Mouse (Mus musculus) monocyte, adult 2 months (primary cell): Measurements from ENCODE around the gene Adprhl1.
A peak's percentile ranks its signal among the peaks of the same experiment; 100 is the strongest.

Source experiments
- DNase-seq, 2 experiments: peaks; one replicate each; pipeline ENCODE4 v3.0.0; 2022; ENCODE audit warnings: low spot score in 2 of 2, low read depth in 1 of 2

Adprhl1 gene

GRCm38 (mm10) chr8:13230471-13230870, 23.5 kb downstream of the Adprhl1 start:
- no peak for DNase-seq

DNA sequence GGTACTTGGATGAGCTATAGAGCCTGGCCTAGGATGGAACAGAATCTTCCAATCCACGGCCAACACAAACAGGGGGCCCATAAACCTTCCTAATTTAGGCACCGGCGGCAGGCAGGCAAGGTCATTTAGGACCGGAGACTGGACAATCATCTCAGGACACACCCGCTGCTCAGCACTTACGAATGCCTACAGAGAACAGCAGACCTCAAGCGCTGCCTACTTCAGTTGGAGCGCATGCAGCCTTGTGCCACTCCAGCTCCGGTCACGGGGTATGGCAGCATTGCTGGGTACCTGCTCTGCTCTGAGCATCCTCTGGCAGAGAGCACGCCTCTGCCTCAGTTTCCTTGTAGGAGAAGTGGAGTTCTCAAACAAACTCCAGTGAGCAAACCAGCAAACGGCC, 24.2 kb downstream of the Adprhl1 start:
- no peak for DNase-seq

DNA sequence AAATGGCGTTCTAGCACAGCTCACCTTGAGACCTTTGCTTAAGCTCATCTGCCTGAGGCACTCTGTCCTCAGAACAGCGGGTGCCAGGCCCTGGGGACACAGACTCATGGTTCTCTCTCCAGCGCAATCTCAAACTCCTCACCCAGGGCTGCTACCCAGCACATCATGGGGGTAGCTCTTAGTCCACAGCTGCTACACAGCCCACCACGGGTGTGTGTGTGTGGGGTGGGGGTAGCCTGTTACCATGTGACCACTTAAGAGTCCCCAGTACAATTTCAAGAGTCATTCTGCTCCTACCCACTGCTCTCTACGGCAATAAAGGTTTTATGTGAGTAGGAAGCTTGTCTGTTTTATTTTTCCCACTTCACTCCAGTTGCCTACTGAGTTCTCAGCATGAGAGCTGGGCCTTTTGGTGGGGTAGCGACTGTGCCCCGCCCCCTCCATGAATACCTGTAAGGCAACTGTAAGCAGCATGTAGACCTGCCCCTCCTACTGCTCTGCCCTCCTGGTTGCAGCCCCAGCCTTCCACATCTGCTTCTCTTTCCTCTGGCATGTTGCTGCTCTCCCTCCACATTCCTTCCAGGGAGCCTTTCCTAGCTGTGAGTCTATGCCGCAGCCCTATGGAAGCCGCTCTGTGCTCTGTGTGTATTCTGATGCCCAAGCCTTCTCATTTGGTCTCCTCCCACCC, 24.9 kb downstream of the Adprhl1 start:
- DNase-seq = no peak

DNA sequence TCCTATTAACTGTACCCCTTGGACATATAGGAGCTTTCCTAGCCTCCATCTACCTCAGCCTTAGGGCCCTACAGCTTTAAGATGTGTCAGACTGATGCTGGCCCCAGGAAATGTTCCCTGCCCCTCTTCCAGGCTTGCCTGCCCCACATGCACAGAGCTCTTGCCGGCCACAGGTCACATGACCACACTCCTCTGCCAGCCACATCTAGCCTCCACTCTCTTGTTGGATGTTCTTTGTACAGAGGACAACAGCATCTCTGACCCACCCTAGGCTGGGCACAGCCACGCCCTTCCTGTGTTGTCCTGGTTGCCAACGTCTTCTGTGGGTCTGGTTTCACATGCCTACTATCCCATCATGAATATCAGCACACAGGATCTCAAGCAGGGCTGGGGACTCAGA, 26.8 kb downstream of the Adprhl1 start:
- DNase-seq = no peak

GRCm38 (mm10) chr8:13226288-13226687, 27.7 kb downstream of the Adprhl1 start:
- no peak for DNase-seq

DNA sequence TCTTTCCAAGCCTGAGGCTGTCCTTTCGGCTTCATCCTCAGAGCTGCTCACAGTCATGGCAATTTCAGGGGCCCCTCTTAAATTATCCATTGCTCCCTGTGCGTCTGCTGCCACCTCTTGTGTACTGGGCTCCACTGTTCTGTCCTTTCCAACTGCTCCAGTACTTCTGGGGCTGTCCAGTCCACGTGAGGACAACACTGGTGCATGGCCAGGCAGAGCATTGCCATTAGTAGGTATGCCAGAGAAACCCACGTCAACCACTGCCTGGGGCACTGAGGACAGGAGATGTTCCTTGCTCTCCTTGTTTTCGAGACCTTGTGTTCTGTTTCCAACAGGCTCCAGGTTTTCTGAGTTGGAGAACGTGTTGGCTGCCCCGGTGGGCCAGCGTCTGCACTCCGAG, 29.5 kb downstream of the Adprhl1 start:
- no peak for DNase-seq

DNA sequence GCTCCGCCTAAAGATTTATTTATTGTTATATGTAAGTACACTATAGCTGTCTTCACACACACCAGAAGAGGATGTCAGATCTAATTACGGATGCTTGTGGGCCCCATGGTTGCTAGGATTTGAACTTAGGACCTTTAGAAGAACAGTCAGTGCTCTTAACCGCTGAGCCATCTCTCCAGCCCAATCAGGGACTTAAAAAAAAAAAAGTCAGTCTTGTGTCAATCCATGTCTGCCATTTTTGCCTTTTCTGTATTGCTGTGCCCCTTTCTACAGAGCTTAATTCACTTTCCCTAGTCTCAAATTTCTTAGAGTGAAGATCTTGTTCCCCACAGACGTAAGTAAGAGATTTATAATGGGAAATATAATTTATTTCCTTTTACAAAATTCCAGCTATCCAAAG, 35.5 kb downstream of the Adprhl1 start:
- no peak for DNase-seq

- no peak for DNase-seq
Observed at GRCm38 (mm10) chr8:13217986-13218385, 36.0 kb downstream of the Adprhl1 start.

DNA sequence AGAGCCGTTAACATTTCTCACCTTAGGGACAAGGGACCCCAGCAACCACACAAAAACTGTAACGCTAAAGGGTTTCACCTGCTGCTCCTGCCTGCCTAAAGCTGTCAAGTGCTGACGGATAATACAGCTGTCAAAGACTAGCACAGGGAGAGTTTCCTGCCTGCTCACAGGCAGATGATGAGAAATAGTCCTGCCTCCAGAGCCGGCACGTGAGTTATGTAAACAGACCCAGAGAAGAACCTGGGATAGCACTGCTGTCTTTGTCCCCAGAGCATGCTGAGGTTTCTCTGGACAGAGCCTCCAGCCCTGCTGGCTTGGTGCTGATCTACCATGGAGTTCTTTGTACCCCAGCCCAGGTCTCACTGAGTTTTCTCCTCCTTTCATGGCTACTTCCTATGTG, 36.9 kb downstream of the Adprhl1 start:
- DNase-seq = no peak

- no peak for DNase-seq
Observed at GRCm38 (mm10) chr8:13216386-13216785, 37.6 kb downstream of the Adprhl1 start.

DNA sequence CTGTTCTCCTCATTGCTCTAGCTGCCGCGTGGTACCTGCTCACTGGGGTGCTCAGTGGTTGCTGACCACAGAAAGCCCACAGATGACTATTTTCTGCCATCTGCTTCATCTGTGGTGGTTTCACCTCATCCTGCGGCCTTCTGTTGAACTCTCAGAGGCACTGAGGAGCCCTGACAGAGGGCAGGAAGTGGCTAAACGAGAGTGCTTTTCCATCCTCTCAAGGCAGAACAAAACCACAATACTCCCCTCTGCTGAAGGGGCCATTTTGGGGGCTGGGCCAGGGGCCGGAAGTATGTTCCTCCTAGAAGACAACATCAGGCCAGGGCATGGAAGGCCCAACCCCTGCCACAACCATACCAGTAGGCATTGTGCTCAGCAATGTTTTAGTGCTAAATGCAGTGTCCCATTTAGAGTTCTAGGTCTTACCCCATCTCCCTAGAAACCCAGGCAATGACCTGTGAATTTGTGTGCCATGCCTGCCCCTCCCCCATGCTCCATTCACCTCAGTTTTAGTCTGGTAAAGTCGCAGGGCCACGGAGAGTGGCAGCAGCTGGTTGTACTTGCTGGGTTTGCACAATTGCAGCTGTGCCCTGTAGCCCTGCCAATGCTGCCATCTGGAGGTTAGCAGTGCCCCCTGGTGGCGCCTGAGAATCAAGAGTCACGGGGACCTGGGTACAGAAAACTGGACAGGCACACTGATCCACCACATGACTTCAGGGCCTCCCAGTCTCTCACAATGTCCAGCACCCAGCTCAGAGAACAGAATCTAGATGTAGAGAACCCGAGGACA, 40.3 kb downstream of the Adprhl1 start:
- DNase-seq = peak; percentile 68 to 79

DNA sequence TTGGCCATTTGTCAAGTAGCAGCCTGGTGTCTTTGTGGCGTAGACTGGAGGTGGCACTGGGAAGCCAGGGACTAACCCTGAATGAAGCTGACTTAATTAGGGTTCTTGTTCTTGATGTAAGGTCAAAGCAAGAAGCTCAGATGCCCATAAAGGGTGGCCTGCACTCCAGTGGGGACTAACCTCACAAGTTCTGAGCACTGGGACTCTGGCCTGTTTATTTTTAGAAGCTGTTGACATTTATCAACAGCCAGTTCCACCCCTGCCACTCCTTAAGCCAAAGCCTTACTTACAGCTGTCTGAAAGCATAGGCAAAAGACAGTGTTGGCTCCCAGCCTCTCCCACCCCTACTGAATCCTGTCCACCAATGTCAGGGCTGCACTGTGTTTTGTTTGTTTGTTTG, 44.2 kb downstream of the Adprhl1 start:
- DNase-seq = no peak

DNA sequence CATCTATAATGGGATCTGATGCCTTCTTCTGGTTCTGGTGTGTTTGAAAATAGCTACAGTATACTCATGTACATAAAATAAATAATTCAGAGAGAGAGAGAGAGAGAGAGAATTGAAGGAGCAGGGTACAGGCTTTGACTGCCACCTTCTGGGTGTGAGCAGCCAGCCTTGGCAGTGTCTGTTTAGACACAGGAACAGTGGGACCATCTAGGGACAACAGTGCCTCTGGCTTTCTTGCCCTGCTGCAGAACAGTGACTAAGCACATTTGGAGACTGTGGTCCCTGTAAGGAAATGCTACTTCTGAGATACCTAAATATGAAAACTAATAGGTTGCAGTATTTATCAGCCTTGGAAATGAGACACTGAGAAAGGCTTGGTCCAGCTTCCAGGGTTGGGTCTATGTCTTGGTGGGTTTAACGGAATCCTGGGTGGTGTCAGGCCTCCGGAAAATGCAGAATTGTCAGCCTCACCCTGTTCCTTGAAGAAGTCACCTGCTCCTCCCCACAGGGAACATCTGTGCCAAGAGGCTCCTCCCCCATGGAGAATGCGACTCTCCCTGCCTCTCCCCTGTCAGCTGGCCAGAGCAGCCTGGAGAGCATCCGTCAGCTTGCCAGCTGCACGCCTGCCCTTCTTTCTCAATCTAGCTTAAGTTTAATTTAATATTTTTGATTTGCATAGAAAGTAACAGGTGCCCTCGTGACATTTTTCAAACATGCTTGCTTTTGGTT, 45.2 kb downstream of the Adprhl1 start:
- no peak for DNase-seq

GRCm38 (mm10) chr8:13206290-13206689, 47.7 kb downstream of the Adprhl1 start:
- DNase-seq = no peak

DNA sequence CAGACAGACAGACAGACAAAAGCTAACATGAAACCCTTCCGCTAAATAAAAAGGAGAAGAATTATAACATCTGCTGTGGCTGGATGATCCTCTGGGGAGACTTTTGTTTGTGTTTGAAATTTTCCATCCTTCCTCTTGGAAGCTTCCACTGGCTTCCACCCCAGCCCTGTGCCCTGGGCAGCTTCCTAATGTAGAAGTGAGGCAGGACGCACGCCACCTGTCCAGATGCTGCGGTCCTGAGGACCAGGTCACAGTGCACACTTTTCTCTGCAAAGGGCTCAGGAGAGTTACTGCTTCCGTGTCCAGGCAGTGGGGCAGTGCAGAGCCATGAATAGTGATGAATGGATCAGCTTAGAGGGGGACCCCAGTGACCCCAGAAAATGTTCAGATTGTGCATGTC, 48.7 kb downstream of the Adprhl1 start:
- DNase-seq = no peak

GRCm38 (mm10) chr8:13204371-13205140, 49.4 kb downstream of the Adprhl1 start:
- peak in 1 of 2 experiments; percentile 26 for DNase-seq

GRCm38 (mm10) chr8:13203472-13203871, 50.5 kb downstream of the Adprhl1 start:
- DNase-seq = no peak

DNA sequence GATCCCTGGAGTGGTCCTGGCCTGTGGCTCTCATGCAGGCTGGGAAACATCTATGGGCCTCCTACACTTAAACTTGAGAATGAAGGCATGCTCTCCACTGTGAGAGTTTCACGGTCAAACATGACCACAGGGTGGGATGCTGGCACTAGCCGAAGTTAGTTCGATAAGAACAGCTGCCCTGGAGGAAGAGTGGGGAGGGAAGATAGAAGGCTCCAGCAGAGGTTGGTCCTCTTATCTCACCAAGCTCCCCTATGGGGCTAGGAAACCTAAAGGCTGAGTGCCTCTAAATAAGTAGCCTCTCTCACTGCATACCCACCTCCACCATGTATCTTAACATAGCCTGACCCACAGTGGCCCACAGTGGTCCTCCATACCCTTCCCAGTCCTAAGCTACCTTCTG, 51.2 kb downstream of the Adprhl1 start:
- DNase-seq = no peak

DNA sequence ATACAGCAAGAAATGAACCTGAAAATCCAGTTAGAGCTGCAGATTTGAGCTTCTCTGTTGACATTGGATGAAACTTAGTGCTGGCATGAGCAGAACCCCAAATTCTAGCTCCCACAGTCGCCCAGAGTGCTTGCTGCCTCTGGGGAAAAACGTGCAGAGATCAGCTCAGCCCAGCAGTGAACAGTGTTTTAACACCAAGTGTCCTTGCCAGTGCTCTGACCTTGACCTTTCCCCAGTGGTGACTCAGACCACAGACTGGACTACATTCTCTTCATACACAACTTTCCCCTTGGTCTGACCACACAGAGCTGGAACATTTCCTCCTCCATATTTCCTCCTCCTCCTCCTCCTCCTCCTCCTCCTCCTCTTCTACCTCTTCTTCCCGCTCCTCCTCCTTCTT, 51.9 kb downstream of the Adprhl1 start:
- DNase-seq = no peak

DNA sequence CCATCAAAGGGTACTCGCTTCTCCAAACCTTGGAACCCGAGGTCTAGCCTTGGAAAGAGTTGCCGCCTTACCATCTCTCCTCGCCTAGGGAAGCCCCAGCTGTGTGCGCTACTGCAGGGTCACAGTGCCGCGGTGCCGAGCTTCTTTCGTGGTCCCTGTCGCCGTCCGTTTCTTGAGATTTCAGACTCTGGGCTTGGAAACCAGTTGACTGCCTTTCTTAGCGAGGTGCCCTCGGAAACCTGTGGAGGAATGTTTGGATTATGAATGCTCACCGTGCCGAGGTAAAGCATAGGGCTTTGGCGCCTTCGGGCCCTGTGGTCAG, 53.0 kb downstream of the Adprhl1 start:
- no peak for DNase-seq

DNA sequence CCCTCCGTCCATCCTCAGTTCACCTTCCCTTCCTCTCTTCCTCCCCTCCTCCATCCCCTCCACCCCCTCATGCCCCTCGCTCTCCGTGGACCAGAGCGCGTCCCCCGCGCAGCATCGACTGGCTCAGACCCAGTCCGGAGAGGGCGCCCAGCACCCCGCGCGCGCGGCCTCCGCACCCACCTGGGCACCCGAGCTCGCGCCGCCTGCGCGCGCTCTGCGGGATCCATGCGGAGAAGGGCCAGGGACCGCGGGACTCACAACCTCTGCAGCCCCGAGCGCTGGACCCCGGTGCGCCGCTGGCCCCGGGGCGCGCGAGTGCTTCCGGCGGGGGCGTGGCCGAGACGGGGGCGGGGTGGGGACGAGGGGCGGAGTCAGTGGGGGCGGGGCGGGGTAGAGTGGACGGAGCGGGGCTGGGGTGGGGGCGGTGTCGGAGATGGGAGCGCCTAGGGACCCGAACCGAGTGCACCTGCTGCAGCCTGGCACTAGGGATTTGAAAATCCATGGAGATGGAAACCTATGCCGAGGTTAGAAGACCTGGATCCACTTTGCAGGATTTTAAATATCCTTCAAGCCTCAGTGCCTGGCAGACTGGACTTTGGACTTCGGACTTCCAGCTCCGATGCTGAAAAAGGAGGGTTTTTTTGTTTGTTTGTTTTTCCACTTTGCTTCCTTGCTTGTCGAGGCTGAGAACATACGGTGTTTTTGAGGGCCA, 53.5 kb downstream of the Adprhl1 start, which contains the start of gene Grtp1:
Grtp1 (minus strand) TSS at position 320 of the 712 bp plus-strand sequence.
- DNase-seq = no peak
